Mouse (Mus musculus): ENCODE results near the gene Ywhah.

GRCm38 (mm10) chr5:33011132-33012106, 7.2 kb upstream of the Ywhah start:
- TF ChIP-seq ZC3H11A (IDR thresholded peaks at IDR 0.05; ENCODE audit: borderline replicate concordance, low read depth, low read length) (no peak), ZNF384 (IDR thresholded peaks at IDR 0.05; ENCODE audit: low read depth, low read length) (no peak), CHD2 (IDR thresholded peaks at IDR 0.05; ENCODE audit: low read depth, low read length) (no peak)

Data from ES-E14 (cell line).